Comparison of ENCODE assay signal across 8 mouse cellular contexts in the genomic region with DNA sequence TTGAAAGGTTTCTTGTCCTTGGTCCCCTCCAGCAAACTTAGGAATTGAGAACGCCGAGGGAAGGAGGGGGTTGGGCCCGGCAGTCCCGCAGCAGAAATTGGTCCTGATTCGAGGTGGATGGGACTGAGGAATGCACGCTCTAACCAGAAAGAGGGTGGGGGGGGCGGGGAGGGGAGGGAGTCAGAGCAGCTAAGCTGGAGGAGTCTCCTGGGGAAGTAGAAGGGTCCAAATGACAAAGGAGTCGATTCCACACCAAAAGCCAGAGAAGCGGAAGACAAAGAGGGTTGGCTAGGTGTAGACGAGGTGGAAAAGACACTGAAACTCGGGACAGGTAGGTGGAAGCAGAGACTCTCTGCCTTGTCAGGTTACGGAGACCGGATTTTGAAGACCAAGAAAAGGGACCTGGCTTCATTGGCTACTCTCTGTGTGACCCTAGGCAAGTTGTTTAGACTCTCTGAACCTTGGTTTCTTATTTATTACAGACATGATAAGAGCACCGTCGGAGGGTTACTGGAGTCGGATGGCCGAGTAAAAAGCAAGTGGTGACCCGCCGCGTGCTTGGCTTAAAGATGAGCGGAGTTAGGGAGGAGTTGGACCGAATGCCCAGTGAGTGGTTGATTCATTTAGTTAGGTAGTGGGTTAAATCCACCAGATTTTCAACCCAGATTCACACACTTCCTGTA. TPM values are rescaled to one million over a fixed set of nuclear protein-coding genes. Genes with fewer than 3 reads are reported as not detected.
DNase-seq lines count a peak whose midpoint lies in the region; ATAC-seq lines count a peak whose summit lies in the region.

A gene (plus strand): TSS at position 192 of the 683 bp plus-strand sequence.

- H3K4me2 ChIP-seq in kidney, embryonic 15.5 days: peak within 1 kb of the TSS; percentile 91
- peak within 1 kb of the TSS; percentile 92 for H3K4me2 ChIP-seq in intestine, embryonic 16.5 days (ENCODE audit: low read depth, low read length)
- H3K4me2 ChIP-seq in midbrain, embryonic 12.5 days (replicated peaks): peak within 1 kb of the TSS; percentile 66

- H3K27ac ChIP-seq in kidney, embryonic 15.5 days: peak within 1 kb of the TSS; percentile 98
- H3K27ac ChIP-seq in intestine, embryonic 16.5 days (ENCODE audit: low read length): peak within 1 kb of the TSS; percentile 98
- H3K27ac ChIP-seq in midbrain, embryonic 12.5 days (replicated peaks): peak within 1 kb of the TSS; percentile 98

- H3K4me1 ChIP-seq in kidney, embryonic 15.5 days: peaks cover 66% of the 10 kb centered on the region
- H3K4me1 ChIP-seq in intestine, embryonic 16.5 days (ENCODE audit: control insufficient read depth, insufficient read depth, low read length): peaks cover 46% of the 10 kb centered on the region
- H3K4me1 ChIP-seq in midbrain, embryonic 12.5 days: peaks cover 57% of the 10 kb centered on the region

- H3K36me3 ChIP-seq in kidney, embryonic 15.5 days: peaks cover 18% of the 10 kb centered on the region
- H3K36me3 ChIP-seq in intestine, embryonic 16.5 days (ENCODE audit: control insufficient read depth, insufficient read depth, low read length): 0 out of 2 replicates have a peak, but pooled peaks cover 4% of the 10 kb centered on the region
- H3K36me3 ChIP-seq in midbrain, embryonic 12.5 days: peaks cover 18% of the 10 kb centered on the region

- H3K27me3 ChIP-seq in kidney, embryonic 15.5 days: no peaks in the 10 kb centered on the region
- no peaks in the 10 kb centered on the region for H3K27me3 ChIP-seq in intestine, embryonic 16.5 days (replicated peaks; ENCODE audit: control insufficient read depth, insufficient read depth, low read length)
- peaks cover 8% of the 10 kb centered on the region for H3K27me3 ChIP-seq in midbrain, embryonic 12.5 days

- no peaks in the 10 kb centered on the region for H3K9me3 ChIP-seq in kidney, embryonic 15.5 days (replicated peaks)
- H3K9me3 ChIP-seq in intestine, embryonic 16.5 days (ENCODE audit: control insufficient read depth, low read length): no peaks in the 10 kb centered on the region
- no peaks in the 10 kb centered on the region for H3K9me3 ChIP-seq in midbrain, embryonic 12.5 days

- H3K9ac ChIP-seq in kidney, embryonic 15.5 days: peak within 1 kb of the TSS; percentile 88
- H3K9ac ChIP-seq in intestine, embryonic 16.5 days (ENCODE audit: low read depth, low read length): peak within 1 kb of the TSS; percentile 97
- peak within 1 kb of the TSS; percentile 92 for H3K9ac ChIP-seq in midbrain, embryonic 12.5 days (replicated peaks)

- no peak for DNase-seq in kidney, postnatal 25 days
- no peak for DNase-seq in adrenal gland, postnatal 10 days
- DNase-seq in gastrocnemius, postnatal 25 days: no peak
- DNase-seq in spleen, adult 18-20 months: no peak
- DNase-seq in frontal cortex, postnatal 25 days (ENCODE audit: low spot score in 2 of 2): no peak

- H3K4me3 ChIP-seq in kidney, embryonic 15.5 days (replicated peaks): peak within 1 kb of the TSS; percentile 77
- H3K4me3 ChIP-seq in intestine, embryonic 16.5 days (ENCODE audit: low read length): peak within 1 kb of the TSS; percentile 90
- H3K4me3 ChIP-seq in midbrain, embryonic 12.5 days: peak within 1 kb of the TSS; percentile 81

- ATAC-seq in kidney, embryonic 15.5 days (replicated peaks; ENCODE audit: low FRiP score): no peak
- ATAC-seq in intestine, embryonic 16.5 days: no peak
- no peak for ATAC-seq in midbrain, embryonic 12.5 days (ENCODE audit: low FRiP score, low read depth)

- 6% methylated on average over 22 of the region's 22 CpGs for WGBS in kidney, embryonic 15.5 days
- 14% methylated on average over 22 of the region's 22 CpGs for WGBS in intestine, embryonic 16.5 days
- 2% methylated on average over 22 of the region's 22 CpGs for WGBS in midbrain, embryonic 12.5 days

RNA-seq across cellular contexts. Expression of the gene that starts here (rescaled TPM):
- 43.3 and 45.1 TPM in 2 replicates for polyA plus RNA-seq in kidney, embryonic 15.5 days (2015; fragmentation: Nextera tagmentation; extraction: Ambion mirVana)
- 100 to 1,000 TPM; 101 to 154 TPM for total RNA-seq in adrenal gland, postnatal 10 days (2021)
- 10 to 100 TPM; 13.6 to 20.3 TPM for total RNA-seq in gastrocnemius, postnatal 25 days (2021)
- 20.4 and 21.8 TPM in 2 replicates for polyA plus RNA-seq in intestine, embryonic 16.5 days (2015; fragmentation: Nextera tagmentation; extraction: Ambion mirVana)
- 108 and 114 TPM in 2 replicates for polyA plus RNA-seq in midbrain, embryonic 12.5 days (2016; fragmentation: Nextera tagmentation; extraction: Ambion mirVana)

Comparison
In these comparisons a context has a peak if more than half of its experiments do, and no peak if none do; other contexts are left out.
1. RNA of the gene that starts here (total RNA-seq): 101 to 154 TPM in adrenal gland, postnatal 10 days; 13.6 to 20.3 TPM in gastrocnemius, postnatal 25 days; every median in the first group is over 4 times any median in the second.
2. Peak in every context shown above with its lines, with median percentiles within 50 percentile points of each other: H3K27ac ChIP-seq, H3K4me2 ChIP-seq, H3K4me3 ChIP-seq and H3K9ac ChIP-seq.